Mouse (Mus musculus) left cerebral cortex, adult 2 months (tissue): Measurements from ENCODE around the gene Gm10277. TPM values are rescaled to one million over a fixed set of nuclear protein-coding genes. Genes with fewer than 3 reads are reported as not detected.
A peak's percentile ranks its signal among the peaks of the same experiment; 100 is the strongest.

Source experiments
- DNase-seq, 2 experiments: peaks; one replicate each; pipeline ENCODE4 v3.0.0; 2021 to 2022; ENCODE audit warnings: low spot score in 2 of 2, mixed read lengths in 1 of 2; ENCODE audit errors: extremely low spot score in 1 of 2
- H3K27ac ChIP-seq: fragments of 200-600 bp; 2 replicates; pipeline ENCODE4 v1.8.1; 2022
- H3K4me3 ChIP-seq: fragments of 200-600 bp; 2 replicates; pipeline ENCODE4 v1.8.1; 2022
- CTCF ChIP-seq: fragments of 200-600 bp; IDR thresholded peaks from 2 replicates; pipeline ENCODE4 v1.8.1; 2022; ENCODE audit warnings: antibody characterized with exemption, mild to moderate bottlenecking, moderate library complexity
- intact Hi-C: fragments of 180-260 bp; cut with DNase I; formaldehyde crosslinking; loops from one replicate; pipeline ENCODE4 v1.15.1; 2025
- total RNA-seq, 2 experiments: library from RNA; stranded (reverse); gene quantifications; 2 replicates each; pipeline ENCODE4 v1.2.3; 2021

The Gm10277 gene
- total RNA-seq, 2 experiments from 2014 or later = not detected

- intact Hi-C loops = no loop called here
- DNase-seq = peak; percentile 67 to 71
- Histone ChIP-seq H3K27ac (no peak overlapping the region), H3K4me3 (no peak overlapping the region)
- TF ChIP-seq CTCF = peak; percentile 78
Observed at GRCm38 (mm10) chr11:77821648-77822047, 34.1 kb upstream of the Gm10277 start.

GRCm38 (mm10) chr11:77816003-77816402, 28.5 kb upstream of the Gm10277 start:
- Histone ChIP-seq H3K27ac (no peak overlapping the region), H3K4me3 (no peak overlapping the region)
- no peak for DNase-seq
- intact Hi-C loops = no loop called here
- peak; percentile 77 for TF ChIP-seq CTCF

- Histone ChIP-seq H3K27ac (no peak overlapping the region), H3K4me3 (no peak overlapping the region)
- DNase-seq = no peak
- intact Hi-C loops = loop anchor here (2.0 kb wide), 1 partner anchor 75 kb away; no protein-coding TSS in a partner anchor
- TF ChIP-seq CTCF = no peak
Observed at GRCm38 (mm10) chr11:77813969-77814368, 26.4 kb upstream of the Gm10277 start.

- TF ChIP-seq CTCF = no peak
- intact Hi-C loops = no loop called here
- Histone ChIP-seq H3K27ac (no peak overlapping the region), H3K4me3 (no peak overlapping the region)
- DNase-seq = no peak
Observed at GRCm38 (mm10) chr11:77810018-77810417, 22.5 kb upstream of the Gm10277 start.

GRCm38 (mm10) chr11:77809215-77809614, 21.7 kb upstream of the Gm10277 start:
- no peak for DNase-seq
- no peak for TF ChIP-seq CTCF
- intact Hi-C loops = no loop called here
- 0 out of 2 replicates have a peak overlapping the region, but pooled peaks have one; percentile 19 for H3K27ac ChIP-seq
- no peak overlapping the region for H3K4me3 ChIP-seq

GRCm38 (mm10) chr11:77808051-77808465, 20.5 kb upstream of the Gm10277 start:
- intact Hi-C loops = no loop called here
- TF ChIP-seq CTCF = no peak
- H3K27ac ChIP-seq = peak overlapping the region; percentile 73
- DNase-seq = peak in 1 of 2 experiments; percentile 18
- no peak overlapping the region for H3K4me3 ChIP-seq

- intact Hi-C loops = no loop called here
- no peak for TF ChIP-seq CTCF
- H3K27ac ChIP-seq = no peak overlapping the region
- H3K4me3 ChIP-seq = no peak overlapping the region
- DNase-seq = no peak
Observed at GRCm38 (mm10) chr11:77806855-77807254, 19.3 kb upstream of the Gm10277 start.

GRCm38 (mm10) chr11:77806218-77806617, 18.7 kb upstream of the Gm10277 start:
- no peak for DNase-seq
- no peak overlapping the region for H3K27ac ChIP-seq
- H3K4me3 ChIP-seq = no peak overlapping the region
- intact Hi-C loops = no loop called here
- peak; percentile 16 for TF ChIP-seq CTCF

GRCm38 (mm10) chr11:77802341-77802865, 14.9 kb upstream of the Gm10277 start:
- Histone ChIP-seq H3K27ac (peak overlapping the region; percentile 92), H3K4me3 (no peak overlapping the region)
- intact Hi-C loops = no loop called here
- no peak for TF ChIP-seq CTCF
- peak in 1 of 2 experiments; percentile 24 for DNase-seq

- Histone ChIP-seq H3K27ac (peak overlapping the region; percentile 92), H3K4me3 (peak overlapping the region; percentile 43)
- intact Hi-C loops = no loop called here
- DNase-seq = peak in 1 of 2 experiments; percentile 55
- TF ChIP-seq CTCF = no peak
Observed at GRCm38 (mm10) chr11:77800869-77801701, 13.5 kb upstream of the Gm10277 start.

- Histone ChIP-seq H3K27ac (peak overlapping the region; percentile 92), H3K4me3 (peak overlapping the region; percentile 43)
- DNase-seq = peak in 1 of 2 experiments; percentile 53
- intact Hi-C loops = no loop called here
- no peak for TF ChIP-seq CTCF
Observed at GRCm38 (mm10) chr11:77800491-77800868, 12.9 kb upstream of the Gm10277 start.

- DNase-seq = no peak
- Histone ChIP-seq H3K4me3 (no peak overlapping the region), H3K27ac (no peak overlapping the region)
- TF ChIP-seq CTCF = no peak
- intact Hi-C loops = loop anchor here (10.0 kb wide), 1 partner anchor 290 kb away; no protein-coding TSS in a partner anchor
Observed at GRCm38 (mm10) chr11:77795216-77795615, 7.7 kb upstream of the Gm10277 start.
